Mouse (Mus musculus) embryonic stem cell, embryonic (primary cell): ENCODE results near the gene Prkch.

Source experiments
- CTCF ChIA-PET, 4 experiments: fragments of 300-600 bp in 2 of 4; fragments of 350-600 bp in 2 of 4; sonication (Branson Sonifier 250); formaldehyde crosslinking; loops; one replicate each; lab custom pipeline; 2022; ENCODE audit warnings: inconsistent platforms in 2 of 4; lab: Charles Lee
- POLR2A ChIA-PET, 4 experiments: fragments of 300-600 bp in 2 of 4; fragments of 350-600 bp in 2 of 4; sonication (Branson Sonifier 250); formaldehyde crosslinking; loops; one replicate each; lab custom pipeline; 2022; ENCODE audit warnings: antibody characterized with exemption in 4 of 4, inconsistent platforms in 1 of 4; lab: Charles Lee

Prkch gene

DNA sequence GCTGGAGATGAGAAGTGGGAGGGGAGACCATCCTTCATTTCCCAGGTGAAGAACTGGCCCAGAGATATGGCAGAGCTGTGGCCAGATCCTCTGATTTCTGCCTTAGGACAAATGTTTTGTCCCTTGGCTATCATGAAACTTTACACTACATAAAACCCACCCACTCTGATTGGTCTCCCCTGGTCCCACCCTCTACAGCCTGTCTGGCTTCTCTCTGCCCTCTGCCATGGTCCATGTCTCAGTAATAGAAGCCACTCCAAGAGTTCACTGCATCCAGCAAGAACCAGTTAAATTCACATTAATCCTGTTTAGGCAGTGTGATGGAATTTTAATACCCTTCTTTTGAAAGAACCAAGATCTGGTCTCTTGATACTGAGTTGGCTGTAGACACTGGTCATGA lies 158.5 kb downstream of the Prkch start:
- POLR2A ChIA-PET, result no interaction called here
- CTCF ChIA-PET, result no interaction called here

DNA sequence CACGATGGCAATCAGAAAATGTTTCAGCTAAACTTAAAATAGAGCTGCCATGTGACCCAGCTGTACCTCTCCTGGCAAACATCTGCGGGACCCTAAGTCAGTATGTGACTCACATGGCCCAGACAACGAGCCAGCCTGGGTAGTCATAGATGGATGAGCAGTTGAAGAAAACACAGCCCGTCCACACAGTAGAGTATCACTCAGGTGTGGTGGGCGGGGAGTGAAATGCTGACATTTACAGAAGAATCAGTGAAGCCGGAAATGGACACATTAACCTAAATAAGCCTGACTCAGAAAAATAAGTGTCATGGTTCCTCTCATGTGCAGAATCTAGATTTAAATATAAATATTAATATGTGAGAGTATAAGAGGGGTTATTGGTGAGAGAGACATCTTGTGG lies 161.5 kb downstream of the Prkch start:
- ChIA-PET POLR2A (no interaction called here), CTCF (no interaction called here)

DNA sequence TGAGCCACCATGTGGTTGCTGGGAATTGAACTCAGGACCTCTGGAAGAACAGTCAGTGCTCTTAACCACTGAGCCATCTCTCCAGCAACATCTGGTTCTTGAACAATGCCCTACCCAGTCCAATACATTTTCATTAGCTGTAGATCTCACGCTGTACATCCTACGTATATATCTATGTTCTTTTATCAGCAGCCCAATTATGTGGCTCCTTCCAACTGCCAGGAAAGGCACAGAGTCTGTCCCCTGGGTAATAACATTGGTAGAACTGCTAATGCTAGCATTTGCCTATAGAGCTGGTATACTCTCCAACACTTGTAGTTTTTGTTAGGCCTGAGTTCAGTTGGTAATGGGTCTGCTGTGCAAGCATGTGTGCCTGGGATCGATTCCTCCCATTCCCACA lies 163.8 kb downstream of the Prkch start:
- CTCF ChIA-PET, result interaction anchor here in 1 of 4 experiments (0.6 kb wide), 1 partner anchor 44 kb away, joined by 3 read pairs; no protein-coding TSS in a partner anchor
- POLR2A ChIA-PET, result interaction anchor here in 1 of 4 experiments (0.8 to 1.2 kb wide), 2 partner anchors 8 to 261 kb away, joined by 3 read pairs; no protein-coding TSS in a partner anchor

DNA sequence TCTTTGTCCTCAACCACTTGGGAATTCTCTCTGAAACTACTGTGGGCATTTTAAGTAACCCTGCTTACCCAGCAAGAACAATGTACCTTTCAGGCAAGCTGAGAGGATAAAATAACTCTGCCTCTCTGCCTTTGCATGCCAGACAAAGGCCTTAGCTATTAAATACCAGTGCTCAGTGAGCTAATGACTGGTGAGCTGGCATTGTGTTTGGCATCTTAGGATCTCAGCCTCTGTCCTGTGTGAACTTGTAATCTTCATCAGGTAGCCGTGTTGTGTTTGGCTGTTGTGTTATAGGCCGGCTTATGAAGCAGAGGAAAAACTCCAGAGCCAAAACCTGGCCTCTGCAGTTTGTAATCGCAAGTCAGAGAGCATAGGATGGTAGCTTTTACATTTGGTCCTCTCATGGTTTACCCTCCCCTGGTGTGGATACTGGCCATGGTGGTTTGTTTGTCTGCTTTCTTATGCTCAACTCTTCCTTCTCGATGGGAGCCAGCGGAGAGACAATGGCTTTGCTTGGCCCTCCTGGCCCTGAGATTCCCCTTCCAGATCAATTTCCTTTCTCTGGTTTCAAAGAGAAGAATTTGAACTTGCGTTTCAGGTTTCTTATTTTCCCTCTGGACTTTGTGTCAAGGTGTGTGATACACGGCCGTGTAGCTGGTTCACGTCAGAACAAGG lies 170.0 kb downstream of the Prkch start:
- ChIA-PET CTCF (no interaction called here), POLR2A (interaction anchor here in 1 of 4 experiments (2.1 kb wide), 1 partner anchor 22 kb away, joined by 4 read pairs; no protein-coding TSS in a partner anchor)

DNA sequence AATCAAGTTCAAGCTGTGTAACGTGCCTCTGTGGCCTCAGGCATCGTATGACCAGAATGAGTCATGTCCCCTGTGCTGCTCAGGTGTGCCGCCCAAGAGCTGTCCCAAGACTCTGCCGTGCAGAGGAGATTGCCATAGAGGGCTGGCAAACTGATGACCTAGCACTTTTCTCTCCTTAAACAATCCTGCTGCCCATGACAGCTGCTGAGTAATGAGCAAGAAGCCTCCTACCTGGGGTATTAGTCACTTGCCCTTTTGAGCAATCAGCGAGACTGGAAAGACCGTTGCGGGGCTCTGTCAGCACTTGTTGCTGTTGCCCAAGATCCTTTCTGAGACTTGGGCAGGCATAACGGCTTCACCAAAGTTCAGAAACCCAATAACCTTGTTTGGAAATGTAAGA lies 171.1 kb downstream of the Prkch start:
- ChIA-PET CTCF (interaction anchor here in 1 of 4 experiments (0.7 kb wide), 1 partner anchor 921 kb away, joined by 4 read pairs; no protein-coding TSS in a partner anchor), POLR2A (interaction anchor here in 1 of 4 experiments (0.5 to 2.1 kb wide), 2 partner anchors 23 to 154 kb away, joined by 3 to 4 read pairs; no protein-coding TSS in a partner anchor)

DNA sequence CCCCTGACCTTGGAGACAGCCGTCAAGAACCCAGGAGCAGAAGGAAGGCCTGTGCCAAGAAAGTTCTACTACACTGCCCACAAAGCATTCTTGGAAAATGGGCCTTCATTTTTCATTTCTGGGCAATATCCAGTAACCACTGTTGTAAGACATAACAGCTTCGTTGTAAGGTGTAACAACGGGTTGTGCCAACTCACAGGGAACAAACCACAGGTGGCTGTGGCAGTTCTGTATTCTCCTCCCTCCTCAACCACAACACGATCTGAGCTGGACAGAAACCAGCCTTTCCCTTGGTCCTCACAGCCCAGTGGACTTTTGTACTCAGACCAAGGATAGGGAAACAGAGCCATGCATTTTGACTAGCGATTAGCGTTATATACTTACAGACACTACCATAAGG lies 171.9 kb downstream of the Prkch start:
- POLR2A ChIA-PET, result no interaction called here
- CTCF ChIA-PET, result no interaction called here

DNA sequence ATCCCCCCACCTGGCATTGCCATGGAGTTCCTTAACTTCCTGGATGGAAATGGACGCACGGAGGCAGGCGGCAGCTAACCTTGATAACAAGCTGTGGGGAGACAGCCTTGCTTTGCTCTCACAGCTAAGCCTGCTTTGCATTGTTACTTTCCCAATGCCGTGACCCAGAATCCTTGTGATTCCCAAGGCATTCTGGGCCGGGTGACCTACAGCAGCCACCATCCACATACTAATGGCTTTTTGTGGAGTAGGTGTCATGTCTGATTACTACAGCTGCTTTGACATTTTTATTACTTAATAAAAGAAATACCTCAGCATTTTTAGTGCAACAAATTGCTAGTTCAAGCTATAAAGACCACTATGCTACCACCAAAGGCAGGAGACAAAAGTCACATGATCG lies 177.4 kb downstream of the Prkch start:
- POLR2A ChIA-PET, result interaction anchor here in 2 of 4 experiments (0.7 to 1.2 kb wide), 3 partner anchors 17 to 475 kb away, joined by 3 to 7 read pairs (median 3); no protein-coding TSS in a partner anchor
- CTCF ChIA-PET, result no interaction called here

DNA sequence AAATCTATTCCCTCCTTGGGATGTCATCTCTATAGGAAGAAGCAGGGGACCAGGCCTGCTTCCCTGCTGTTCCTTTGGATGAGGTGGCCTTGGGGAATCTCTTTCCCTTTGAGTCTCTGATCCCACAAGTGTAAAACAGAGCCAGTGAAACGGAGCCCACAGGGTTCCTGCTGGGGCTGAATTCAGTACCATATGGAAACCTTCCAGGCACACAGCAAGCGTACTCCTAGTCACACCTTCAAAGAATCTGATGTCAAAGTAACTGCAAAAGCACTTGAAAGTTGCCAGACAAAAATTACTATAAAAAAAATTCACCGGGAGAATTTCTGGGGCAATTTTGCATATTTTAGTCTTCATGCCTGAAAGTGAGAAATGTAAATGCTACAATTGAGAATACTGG lies 178.2 kb downstream of the Prkch start:
- ChIA-PET POLR2A (no interaction called here), CTCF (no interaction called here)

DNA sequence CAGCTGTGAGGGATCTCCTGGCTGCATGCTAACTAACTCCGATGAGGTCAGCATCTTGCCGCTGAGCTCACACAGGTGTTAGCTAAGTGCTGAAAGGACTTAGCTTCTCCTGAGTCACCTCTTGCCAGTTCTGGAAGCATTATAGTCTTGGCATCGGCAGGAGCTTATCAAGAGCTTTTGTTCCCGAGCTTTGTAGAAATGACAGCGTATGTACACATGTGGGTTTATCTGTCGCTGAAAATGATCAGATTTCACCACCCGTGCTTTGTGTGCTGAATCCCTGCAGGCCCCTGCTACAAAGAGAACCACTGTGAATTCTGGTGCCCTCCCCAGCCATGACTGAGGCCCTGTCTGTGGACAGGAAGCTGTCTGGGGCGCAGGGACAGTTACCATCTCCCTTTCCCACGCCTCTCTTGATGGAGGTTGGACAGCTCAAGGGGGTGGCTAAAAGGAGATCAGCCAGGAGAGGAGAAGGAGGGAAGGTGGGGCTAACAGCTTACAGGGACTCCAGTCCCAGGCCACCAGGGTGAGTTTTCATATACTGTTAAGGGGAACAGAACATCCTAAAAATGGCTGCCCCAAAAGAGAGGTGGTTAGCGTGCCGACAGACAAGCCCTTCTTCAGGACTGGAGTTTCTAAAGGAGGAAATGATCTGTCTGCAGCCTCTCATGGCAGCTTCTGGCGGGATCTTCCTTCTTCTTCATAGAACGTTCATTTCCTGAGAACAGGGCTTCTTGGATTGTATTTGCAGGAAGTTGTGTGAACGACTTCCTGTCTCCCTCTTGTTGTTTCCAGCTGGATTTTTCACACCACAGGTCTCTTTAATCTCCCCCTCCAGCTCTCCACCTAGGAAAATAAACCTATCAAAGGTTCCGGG lies 180.3 kb downstream of the Prkch start:
- CTCF ChIA-PET, result no interaction called here
- POLR2A ChIA-PET, result interaction anchor here in 1 of 4 experiments (0.5 to 0.7 kb wide), 2 partner anchors 142 to 252 kb away, joined by 3 read pairs; no protein-coding TSS in a partner anchor

DNA sequence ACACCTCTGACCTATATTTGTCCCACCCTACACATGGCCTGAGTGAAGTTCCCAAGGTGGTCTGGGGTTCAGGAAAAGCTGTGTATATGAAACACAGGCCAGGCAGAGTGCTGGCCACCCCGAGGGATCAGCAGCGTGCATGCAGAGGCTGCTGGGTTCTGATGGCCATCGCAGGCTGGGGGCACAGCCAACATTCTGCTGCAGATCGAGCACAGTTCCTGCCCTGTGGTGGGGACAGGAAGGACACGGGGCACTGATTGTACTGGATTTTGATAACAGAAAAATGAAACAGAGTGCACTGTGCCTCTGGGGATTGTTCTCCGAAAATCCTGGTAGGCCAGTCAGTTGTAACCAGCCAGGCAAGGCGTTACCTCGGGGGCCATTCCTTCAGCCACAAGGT lies 181.6 kb downstream of the Prkch start:
- POLR2A ChIA-PET, result no interaction called here
- CTCF ChIA-PET, result no interaction called here

DNA sequence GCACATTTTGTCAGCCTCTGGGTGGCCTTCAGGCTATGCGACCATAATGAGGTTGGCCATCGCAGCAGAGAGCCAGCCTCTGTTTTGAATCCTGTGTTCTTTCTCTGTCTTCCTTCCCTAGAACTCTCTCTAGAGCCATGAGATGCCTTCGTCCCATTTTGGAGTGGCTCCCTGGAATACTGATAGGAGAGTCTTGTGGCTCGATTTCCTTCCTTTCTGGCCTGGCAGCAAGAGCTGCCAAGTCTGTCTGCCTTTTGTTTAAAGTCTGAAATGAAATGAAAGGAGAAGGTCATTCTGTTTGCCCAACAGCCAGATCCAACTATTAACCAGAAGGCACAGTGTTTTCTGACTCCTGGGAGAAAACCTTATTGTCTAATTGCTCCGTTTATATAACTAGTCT lies 184.2 kb downstream of the Prkch start:
- ChIA-PET CTCF (no interaction called here), POLR2A (interaction anchor here in 1 of 4 experiments (0.6 kb wide), 1 partner anchor 20 kb away, joined by 3 read pairs; no protein-coding TSS in a partner anchor)

DNA sequence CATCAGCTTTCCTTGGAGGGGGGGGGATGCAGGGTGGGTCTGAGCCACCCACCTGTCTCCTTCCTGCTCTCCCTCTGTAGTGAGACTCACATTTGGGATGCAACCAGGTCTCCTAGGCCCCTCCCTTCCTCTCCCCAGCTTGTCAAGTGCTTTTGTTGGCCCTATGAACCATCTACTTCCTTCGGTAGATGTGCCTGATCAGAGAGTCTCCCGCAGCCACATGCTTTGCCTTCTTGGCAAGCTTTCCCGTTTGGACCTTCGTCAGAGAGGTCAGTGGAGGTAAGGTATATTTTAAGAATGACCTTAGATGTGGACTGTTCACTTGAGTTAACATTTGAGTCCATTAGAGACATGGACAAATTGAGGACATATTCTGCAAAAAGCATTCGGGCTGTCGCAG lies 184.9 kb downstream of the Prkch start:
- ChIA-PET POLR2A (interaction anchor here in 1 of 4 experiments (0.6 kb wide), 1 partner anchor 20 kb away, joined by 3 read pairs; no protein-coding TSS in a partner anchor), CTCF (no interaction called here)

DNA sequence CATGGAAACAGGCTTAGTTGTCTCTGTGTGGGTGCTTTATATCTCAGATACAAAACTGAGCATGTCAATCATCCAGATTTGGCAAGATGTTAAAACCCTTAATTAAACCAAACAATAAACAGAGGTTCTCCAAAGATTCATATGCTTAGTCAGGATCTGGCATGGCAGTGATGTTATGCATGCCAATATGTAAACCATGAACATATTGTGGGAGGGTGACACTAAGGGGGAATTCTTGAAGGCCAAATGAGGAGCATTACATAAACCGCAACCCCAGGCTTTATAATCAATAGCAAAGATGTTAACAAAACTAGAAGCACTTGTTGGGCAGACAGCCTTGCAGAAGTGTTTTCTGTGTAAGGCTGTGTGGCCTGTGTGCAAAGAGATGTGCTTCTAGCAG lies 186.2 kb downstream of the Prkch start:
- CTCF ChIA-PET, result no interaction called here
- POLR2A ChIA-PET, result no interaction called here

DNA sequence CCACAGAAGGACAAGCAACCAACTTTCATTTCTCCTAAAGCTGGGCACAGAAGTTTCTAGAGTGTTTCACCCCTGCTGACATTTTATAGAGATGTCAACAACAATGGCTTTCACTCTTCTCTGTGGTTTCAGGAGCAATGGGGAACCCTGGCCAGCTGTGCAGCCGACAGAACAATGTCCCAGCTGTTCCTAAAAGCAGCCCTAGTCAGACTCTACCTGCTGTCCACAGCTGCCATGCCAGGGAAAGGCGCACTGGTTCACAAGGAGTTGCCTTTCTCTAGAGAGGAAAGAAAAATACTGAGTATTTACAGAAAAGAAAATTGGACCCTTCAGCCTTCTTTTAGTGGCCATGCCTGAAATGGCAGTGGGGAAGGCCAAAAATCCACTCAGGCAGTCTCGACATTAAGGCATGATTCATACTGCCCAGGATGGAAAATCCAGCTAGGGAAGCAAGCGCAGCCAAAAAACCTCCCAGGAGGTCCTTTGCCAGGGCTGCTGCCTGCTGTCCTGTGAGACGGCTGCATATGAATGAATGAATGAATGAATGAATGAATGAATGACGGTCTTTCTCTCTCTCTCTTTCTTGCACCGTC lies 190.3 kb downstream of the Prkch start:
- POLR2A ChIA-PET, result interaction anchor here in 1 of 4 experiments (1.5 kb wide), 1 partner anchor 133 kb away, joined by 4 read pairs; no protein-coding TSS in a partner anchor
- CTCF ChIA-PET, result interaction anchor here in 1 of 4 experiments (1.1 kb wide), 1 partner anchor 234 kb away, joined by 3 read pairs; no protein-coding TSS in a partner anchor

DNA sequence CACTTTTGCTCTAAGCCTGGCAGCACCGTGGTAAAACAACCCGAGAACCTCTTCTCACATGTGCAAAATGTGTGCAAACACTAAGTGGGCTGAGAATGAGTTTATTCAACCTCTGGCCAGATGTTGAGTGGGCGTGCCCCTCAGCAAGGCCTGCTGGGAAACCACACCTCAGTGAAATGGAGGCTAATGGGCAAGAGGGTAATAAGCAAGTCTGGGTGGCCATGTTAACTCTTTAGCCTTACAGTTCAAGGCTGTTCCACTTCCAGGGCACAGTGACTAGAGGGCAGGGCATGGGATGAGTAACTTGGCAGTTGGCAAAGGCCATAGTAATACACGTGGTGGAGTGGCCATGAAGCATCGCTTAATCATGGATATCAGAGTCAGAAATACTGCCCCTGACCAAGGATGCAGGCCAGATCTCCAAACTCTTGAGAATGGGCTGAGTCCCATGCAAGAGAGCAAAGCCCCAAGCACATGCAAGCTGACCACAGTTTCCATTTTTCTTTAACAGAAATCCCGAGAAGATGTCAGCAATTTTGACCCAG lies 191.9 kb downstream of the Prkch start:
- ChIA-PET CTCF (no interaction called here), POLR2A (interaction anchor here in 1 of 4 experiments (1.5 kb wide), 1 partner anchor 132 kb away, joined by 4 read pairs; no protein-coding TSS in a partner anchor)

DNA sequence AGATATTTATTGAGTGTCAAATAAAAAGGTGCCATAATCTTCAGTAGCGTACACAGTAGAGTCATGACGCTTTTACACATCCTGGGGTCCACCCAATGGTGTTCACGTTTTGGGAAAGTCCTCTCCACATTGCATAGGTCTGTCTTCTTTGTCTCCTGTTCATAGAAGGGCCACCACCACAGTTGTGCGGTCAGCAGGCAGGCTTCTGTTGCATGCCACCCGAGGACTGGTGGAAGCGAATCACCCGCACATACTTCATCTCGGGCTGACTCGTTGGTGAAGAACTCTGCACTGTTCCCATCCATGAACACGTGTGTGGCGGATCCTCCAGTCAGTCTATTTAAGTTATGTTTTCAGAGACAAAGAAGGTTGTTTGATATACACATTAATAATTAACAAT lies 193.1 kb downstream of the Prkch start:
- ChIA-PET CTCF (no interaction called here), POLR2A (interaction anchor here in 1 of 4 experiments (1.4 kb wide), 1 partner anchor 26 kb away, joined by 3 read pairs; no protein-coding TSS in a partner anchor)

DNA sequence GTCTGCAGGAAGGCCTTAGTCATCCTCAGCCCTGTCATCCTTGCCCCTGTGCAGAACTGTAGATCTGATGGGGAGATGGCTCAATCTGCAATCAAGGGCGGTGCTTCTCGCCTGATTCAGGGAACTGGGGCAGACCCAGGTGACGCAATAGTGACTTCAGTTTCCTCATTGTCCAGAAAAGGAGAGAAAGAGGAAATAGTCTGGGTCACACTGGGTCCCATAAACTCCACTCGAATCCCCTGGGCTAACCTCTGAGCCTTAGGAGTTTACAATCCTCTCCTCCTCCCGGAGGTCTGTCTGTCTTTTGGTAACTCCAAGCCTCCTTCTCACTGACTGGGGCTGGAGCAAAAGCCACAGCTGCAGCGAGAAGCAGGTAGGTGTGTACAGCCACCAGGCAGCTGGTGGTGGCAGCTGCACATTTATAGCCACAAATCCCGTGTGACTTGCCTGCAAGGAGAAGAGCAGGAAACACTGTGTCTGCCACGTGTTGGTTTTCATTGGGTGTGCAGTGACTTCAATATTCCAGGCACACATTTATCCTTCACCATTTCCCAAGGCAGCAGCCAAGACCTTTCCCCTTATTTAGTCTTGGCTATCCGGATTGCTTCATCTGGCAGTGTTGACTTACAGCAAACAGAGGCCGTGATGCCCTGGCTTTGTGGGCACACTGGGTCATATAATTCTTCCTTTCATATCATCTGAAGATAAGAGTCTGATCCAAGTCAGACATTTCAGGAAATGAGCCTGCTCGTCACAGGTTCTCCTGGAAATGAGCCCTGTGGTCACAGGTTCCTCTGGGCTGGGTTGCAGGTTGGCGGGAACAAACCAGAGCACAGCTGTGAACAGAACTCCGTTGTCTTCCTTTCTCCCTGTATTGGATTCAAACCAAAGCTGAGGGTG lies 195.0 kb downstream of the Prkch start:
- ChIA-PET CTCF (no interaction called here), POLR2A (interaction anchor here in 2 of 4 experiments (0.9 to 2.0 kb wide), 9 partner anchors 10 to 63 kb away, joined by 3 to 6 read pairs (median 4); no protein-coding TSS in a partner anchor)
